ENCODE assay signal across 10 mouse cellular contexts in the genomic region with DNA sequence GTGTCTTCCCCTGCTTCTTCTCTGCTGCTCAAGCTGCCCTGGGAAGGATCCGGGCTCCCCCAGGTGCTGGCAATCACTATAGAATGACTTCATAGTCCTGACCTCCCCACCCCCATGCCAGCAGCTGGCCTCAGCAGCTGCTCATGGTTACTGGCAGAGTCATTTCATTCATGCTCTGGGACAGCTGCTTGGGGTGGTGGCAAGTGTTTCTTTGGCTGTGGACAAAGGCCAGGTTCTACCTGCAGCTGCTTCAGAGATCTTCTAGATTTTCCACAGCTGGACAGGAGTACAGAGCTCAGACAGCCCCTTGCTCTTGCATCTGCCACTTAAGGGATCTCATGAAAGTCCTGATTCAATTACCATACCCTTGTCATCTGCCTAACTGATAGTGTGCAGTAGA.
DNase-seq lines count a peak whose midpoint lies in the region; ATAC-seq and TF ChIP-seq lines count a peak whose summit lies in the region.
"Had no signal": no experiment of that assay in that cellular context is flagged by ENCODE, and none has a peak within 500 bp of the region (broad histone marks: within the 10 kb centered on the region; RNA-seq: fewer than 3 reads in every experiment).

No protein-coding gene starts in this region.

- WGBS in hindbrain, embryonic 10.5 days: 17% methylated on average over 1 of the region's 1 CpGs
- 7% methylated on average over 1 of the region's 1 CpGs for WGBS in hindbrain, embryonic 13.5 days
- 18% methylated on average over 1 of the region's 1 CpGs for WGBS in forebrain, embryonic 12.5 days
- 0% methylated on average over 1 of the region's 1 CpGs for WGBS in limb, embryonic 15.5 days
- 20% methylated on average over 1 of the region's 1 CpGs for WGBS in thymus, adult 2 months
- WGBS in kidney, adult 2 months: 10% methylated on average over 1 of the region's 1 CpGs

- no peak for TF ChIP-seq POLR2A in thymus, adult 2 months (IDR thresholded peaks at IDR 0.05; ENCODE audit: control insufficient read depth, extremely low read depth, insufficient read depth, low read length, poor library complexity)
- TF ChIP-seq POLR2A in kidney, adult 2 months (IDR thresholded peaks at IDR 0.05; ENCODE audit: low read depth, low read length): no peak

- TF ChIP-seq CTCF in thymus, adult 2 months (IDR thresholded peaks at IDR 0.05; ENCODE audit: borderline replicate concordance, control insufficient read depth, extremely low read depth, insufficient read depth, low read length, poor library complexity): no peak
- TF ChIP-seq CTCF in kidney, adult 2 months (conservative IDR thresholded peaks at IDR 0.05; ENCODE audit: insufficient read depth, insufficient read length, low read depth, low read length): no peak

- H3K9me3 ChIP-seq in hindbrain, embryonic 10.5 days: no peaks in the 10 kb centered on the region
- no peaks in the 10 kb centered on the region for H3K9me3 ChIP-seq in hindbrain, embryonic 13.5 days
- H3K9me3 ChIP-seq in forebrain, embryonic 12.5 days: no peaks in the 10 kb centered on the region
- no peaks in the 10 kb centered on the region for H3K9me3 ChIP-seq in limb, embryonic 15.5 days
- H3K9me3 ChIP-seq: embryonic facial prominence, embryonic 13.5 days had no signal

- no peaks in the 10 kb centered on the region for H3K27me3 ChIP-seq in hindbrain, embryonic 10.5 days (ENCODE audit: insufficient read depth, poor library complexity, severe bottlenecking)
- no peaks in the 10 kb centered on the region for H3K27me3 ChIP-seq in hindbrain, embryonic 13.5 days
- H3K27me3 ChIP-seq in forebrain, embryonic 12.5 days: no peaks in the 10 kb centered on the region
- no peaks in the 10 kb centered on the region for H3K27me3 ChIP-seq in limb, embryonic 15.5 days
- H3K27me3 ChIP-seq in thymus, adult 2 months (ENCODE audit: control insufficient read depth, insufficient read depth, low read length): no peaks in the 10 kb centered on the region
- no peaks in the 10 kb centered on the region for H3K27me3 ChIP-seq in kidney, adult 2 months (replicated peaks; ENCODE audit: control insufficient read depth, insufficient read depth, low read length)

- no peak overlapping the region for H3K9ac ChIP-seq in hindbrain, embryonic 13.5 days
- no peak overlapping the region for H3K9ac ChIP-seq in forebrain, embryonic 12.5 days
- no peak overlapping the region for H3K9ac ChIP-seq in limb, embryonic 15.5 days
- H3K9ac ChIP-seq: embryonic facial prominence, embryonic 13.5 days had no signal

- no peaks in the 10 kb centered on the region for H3K36me3 ChIP-seq in hindbrain, embryonic 10.5 days
- no peaks in the 10 kb centered on the region for H3K36me3 ChIP-seq in hindbrain, embryonic 13.5 days
- H3K36me3 ChIP-seq in forebrain, embryonic 12.5 days (replicated peaks): no peaks in the 10 kb centered on the region
- no peaks in the 10 kb centered on the region for H3K36me3 ChIP-seq in limb, embryonic 15.5 days
- no peaks in the 10 kb centered on the region for H3K36me3 ChIP-seq in thymus, adult 2 months (ENCODE audit: control insufficient read depth, insufficient read depth, low read length)
- no peaks in the 10 kb centered on the region for H3K36me3 ChIP-seq in kidney, adult 2 months (ENCODE audit: control insufficient read depth, insufficient read depth, low read length)
- H3K36me3 ChIP-seq: embryonic facial prominence, embryonic 13.5 days had no signal

- DNase-seq in hindbrain, embryonic 10.5 days (ENCODE audit: low spot score): peak; percentile 43
- peak; percentile 4 for DNase-seq in ZHBTc4 (ENCODE audit: low read depth, low spot score)
- no peak for DNase-seq in thymus, adult 2 months
- DNase-seq in kidney, adult 2 months: no peak
- no peak for DNase-seq in lung, postnatal 25 days (ENCODE audit: low spot score)
- DNase-seq: adrenal gland, adult 2 months had no signal

- H3K4me3 ChIP-seq in hindbrain, embryonic 10.5 days: no peak overlapping the region
- no peak overlapping the region for H3K4me3 ChIP-seq in hindbrain, embryonic 13.5 days
- H3K4me3 ChIP-seq in forebrain, embryonic 12.5 days (replicated peaks): no peak overlapping the region
- no peak overlapping the region for H3K4me3 ChIP-seq in limb, embryonic 15.5 days
- H3K4me3 ChIP-seq in thymus, adult 2 months (ENCODE audit: control insufficient read depth, insufficient read depth, low read length): no peak overlapping the region
- H3K4me3 ChIP-seq in kidney, adult 2 months (ENCODE audit: insufficient read depth, low read depth, low read length): no peak overlapping the region
- H3K4me3 ChIP-seq: embryonic facial prominence, embryonic 13.5 days had no signal

- peaks cover 7% of the 10 kb centered on the region for H3K4me1 ChIP-seq in hindbrain, embryonic 10.5 days (replicated peaks)
- peaks cover 4% of the 10 kb centered on the region for H3K4me1 ChIP-seq in hindbrain, embryonic 13.5 days (replicated peaks)
- H3K4me1 ChIP-seq in forebrain, embryonic 12.5 days: peaks cover 5% of the 10 kb centered on the region; the same call in 1 of the 2 replicates
- H3K4me1 ChIP-seq in limb, embryonic 15.5 days: peaks cover 5% of the 10 kb centered on the region; the same call in 1 of the 2 replicates
- H3K4me1 ChIP-seq in thymus, adult 2 months (replicated peaks; ENCODE audit: control insufficient read depth, insufficient read depth, low read length): no peaks in the 10 kb centered on the region
- H3K4me1 ChIP-seq in kidney, adult 2 months (ENCODE audit: control insufficient read depth, insufficient read depth, low read length): no peaks in the 10 kb centered on the region

- no peak overlapping the region for H3K4me2 ChIP-seq in hindbrain, embryonic 13.5 days
- H3K4me2 ChIP-seq in forebrain, embryonic 12.5 days: no peak overlapping the region
- H3K4me2 ChIP-seq in limb, embryonic 15.5 days: no peak overlapping the region
- H3K4me2 ChIP-seq: embryonic facial prominence, embryonic 13.5 days had no signal

- ATAC-seq in hindbrain, embryonic 13.5 days (ENCODE audit: low FRiP score): no peak
- 0 out of 2 replicates have a peak, but pooled peaks have one; percentile 53 for ATAC-seq in forebrain, embryonic 12.5 days (ENCODE audit: low FRiP score)
- peak; percentile 75; the same call in 1 of the 2 replicates for ATAC-seq in limb, embryonic 15.5 days (ENCODE audit: insufficient number of reproducible peaks, low FRiP score, low TSS enrichment, low read depth)

- peak overlapping the region; percentile 53; the same call in 1 of the 2 replicates for H3K27ac ChIP-seq in hindbrain, embryonic 10.5 days
- no peak overlapping the region for H3K27ac ChIP-seq in hindbrain, embryonic 13.5 days
- H3K27ac ChIP-seq in forebrain, embryonic 12.5 days: no peak overlapping the region
- H3K27ac ChIP-seq in limb, embryonic 15.5 days: no peak overlapping the region
- no peak overlapping the region for H3K27ac ChIP-seq in thymus, adult 2 months (ENCODE audit: control insufficient read depth, insufficient read depth, low read length)
- H3K27ac ChIP-seq in kidney, adult 2 months (ENCODE audit: insufficient read depth, low read depth, low read length): no peak overlapping the region
- H3K27ac ChIP-seq: embryonic facial prominence, embryonic 13.5 days had no signal

Comparison
In these comparisons a context has a peak if more than half of its experiments do, and no peak if none do; other contexts are left out.
1. DNase-seq: peak in hindbrain, embryonic 10.5 days (single experiment) and ZHBTc4 (single experiment); none in thymus, adult 2 months (single experiment), kidney, adult 2 months (single experiment) and lung, postnatal 25 days (single experiment).